Mouse (Mus musculus): ENCODE measurements around the gene Atad3a. TPM values are rescaled to one million over a fixed set of nuclear protein-coding genes. Genes with fewer than 3 reads are reported as not detected.
A peak's percentile ranks its signal among the peaks of the same experiment; 100 is the strongest.

Gene Atad3a
- total RNA-seq, 2 experiments from 2014 or later: 14.1 to 17.8 TPM

DNA sequence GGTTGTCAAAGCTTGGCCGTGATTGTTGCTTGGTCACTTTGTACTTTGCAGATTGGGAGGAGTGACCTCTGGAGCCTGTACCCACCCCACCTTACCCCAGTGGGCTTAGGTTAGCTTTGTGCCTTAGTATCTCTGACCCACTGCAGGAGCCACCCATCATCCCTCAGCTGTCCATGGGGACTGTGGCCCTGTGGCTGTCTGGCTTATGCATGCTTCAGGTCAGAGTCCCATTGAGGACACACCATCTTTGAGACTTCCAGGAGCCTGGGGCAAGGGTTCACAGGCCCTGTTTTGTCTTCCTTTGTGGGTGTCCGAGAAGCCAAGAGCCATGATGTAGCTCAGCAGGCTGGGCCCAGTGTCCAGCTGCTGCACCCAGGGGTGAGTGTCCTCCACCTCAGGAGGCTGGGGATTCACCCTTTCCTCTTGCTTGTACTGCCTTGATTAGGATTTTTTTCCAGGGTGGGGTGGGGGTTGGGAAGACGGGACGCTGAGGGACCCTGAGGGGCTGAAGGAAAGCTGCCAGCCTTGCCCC is 65.3 kb downstream of the Atad3a start:
- ATAC-seq (ENCODE audit: poor library complexity, severe bottlenecking): no peak

- peak; percentile 85 for ATAC-seq (ENCODE audit: poor library complexity, severe bottlenecking)
Measured at GRCm38 (mm10) chr4:155694482-155695401, 66.2 kb downstream of the Atad3a start.

GRCm38 (mm10) chr4:155694111-155694481 is 66.8 kb downstream of the Atad3a start, which contains the start of gene Fndc10:
Gene Fndc10, plus strand, starts transcription at chr4:155694342.
- ATAC-seq (ENCODE audit: poor library complexity, severe bottlenecking): peak; percentile 52

DNA sequence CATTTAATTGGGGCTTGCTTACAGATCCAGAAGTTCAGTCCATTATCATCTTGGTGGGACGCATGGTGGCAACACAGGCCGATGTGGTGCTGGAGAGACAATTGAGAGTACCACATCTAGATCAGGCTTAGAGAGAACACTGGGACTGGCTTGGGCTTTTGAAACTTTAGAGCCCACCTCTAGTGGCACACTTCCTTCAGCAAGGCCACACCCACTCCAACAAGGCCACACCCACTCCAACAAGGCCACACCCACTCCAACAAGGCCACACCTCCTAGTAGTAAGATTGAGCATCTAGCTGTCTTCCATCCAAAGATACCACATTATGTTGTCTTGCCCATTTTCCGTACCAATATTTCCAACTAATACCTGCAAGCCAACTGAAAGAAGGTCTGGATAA is 68.5 kb downstream of the Atad3a start:
- ATAC-seq (ENCODE audit: poor library complexity, severe bottlenecking): no peak

Other genes starting within 250 kb of the Atad3a start
- 205 and 220 TPM in 2 replicates for gene Nadk, start 198.7 kb downstream of the Atad3a start, total RNA-seq (2015)
- 180 and 208 TPM in 2 replicates for gene Nadk, start 198.7 kb downstream of the Atad3a start, total RNA-seq (2017)
- gene Slc35e2, start 159.7 kb downstream of the Atad3a start, total RNA-seq (2015): 10.1 and 18.8 TPM in 2 replicates
- 8.7 and 12.8 TPM in 2 replicates for gene Slc35e2, start 159.7 kb downstream of the Atad3a start, total RNA-seq (2017)
- gene Cdk11b, start 136.2 kb downstream of the Atad3a start, total RNA-seq (2015): 43.2 and 57.8 TPM in 2 replicates
- 48.1 and 81.5 TPM in 2 replicates for gene Cdk11b, start 136.2 kb downstream of the Atad3a start, total RNA-seq (2017)
- not detected in 2 replicates for gene Gm10563, start 115.7 kb downstream of the Atad3a start, total RNA-seq (2015)
- gene Gm10563, start 115.7 kb downstream of the Atad3a start, total RNA-seq (2017): not detected in 2 replicates
- gene Mmp23, start 107.7 kb downstream of the Atad3a start, total RNA-seq (2015): 0.18 and 0.20 TPM in 2 replicates
- 0.22 and 0.94 TPM in 2 replicates for gene Mmp23, start 107.7 kb downstream of the Atad3a start, total RNA-seq (2017)
- 5.9 and 6.4 TPM in 2 replicates for gene Mib2, start 91.9 kb downstream of the Atad3a start, total RNA-seq (2015)
- 23.5 and 29.0 TPM in 2 replicates for gene Mib2, start 91.9 kb downstream of the Atad3a start, total RNA-seq (2017)
- gene Fndc10, start 66.8 kb downstream of the Atad3a start, total RNA-seq (2015): 0.55 and 0.71 TPM in 2 replicates
- 0.26 and 0.45 TPM in 2 replicates for gene Fndc10, start 66.8 kb downstream of the Atad3a start, total RNA-seq (2017)
- 130 and 132 TPM in 2 replicates for gene Ssu72, start 56.3 kb downstream of the Atad3a start, total RNA-seq (2015)
- gene Ssu72, start 56.3 kb downstream of the Atad3a start, total RNA-seq (2017): 125 and 133 TPM in 2 replicates
- gene Tmem240, start 26.3 kb downstream of the Atad3a start, total RNA-seq (2015): 0.09 and 0.30 TPM in 2 replicates
- gene Tmem240, start 26.3 kb downstream of the Atad3a start, total RNA-seq (2017): 0.18 TPM in 1 of 2 replicates, not detected in the other
- not detected in 2 replicates for gene Vwa1, start 13.6 kb upstream of the Atad3a start, total RNA-seq (2015)
- 0.20 TPM in 1 of 2 replicates, not detected in the other for gene Vwa1, start 13.6 kb upstream of the Atad3a start, total RNA-seq (2017)
- 0.07 TPM in 1 of 2 replicates, not detected in the other for gene Tmem88b, start 24.8 kb upstream of the Atad3a start, total RNA-seq (2015)
- not detected in 2 replicates for gene Tmem88b, start 24.8 kb upstream of the Atad3a start, total RNA-seq (2017)
- gene Ankrd65, start 29.3 kb upstream of the Atad3a start, total RNA-seq (2015): not detected in 2 replicates
- gene Ankrd65, start 29.3 kb upstream of the Atad3a start, total RNA-seq (2017): not detected in 2 replicates
- 131 and 139 TPM in 2 replicates for gene Mrpl20, start 41.8 kb upstream of the Atad3a start, total RNA-seq (2015)
- 49.5 and 50.2 TPM in 2 replicates for gene Mrpl20, start 41.8 kb upstream of the Atad3a start, total RNA-seq (2017)
- 65.8 and 69.8 TPM in 2 replicates for gene Ccnl2, start 51.4 kb upstream of the Atad3a start, total RNA-seq (2015)
- gene Ccnl2, start 51.4 kb upstream of the Atad3a start, total RNA-seq (2017): 93.7 and 95.6 TPM in 2 replicates
- 99.7 and 101 TPM in 2 replicates for gene Aurkaip1, start 70.2 kb upstream of the Atad3a start, total RNA-seq (2015)
- gene Aurkaip1, start 70.2 kb upstream of the Atad3a start, total RNA-seq (2017): 131 and 143 TPM in 2 replicates
- not detected in 2 replicates for gene Mxra8, start 78.6 kb upstream of the Atad3a start, total RNA-seq (2015)
- 1.2 TPM in 2 replicates for gene Mxra8, start 78.6 kb upstream of the Atad3a start, total RNA-seq (2017)
- 9.8 and 10.8 TPM in 2 replicates for gene Dvl1, start 86.3 kb upstream of the Atad3a start, total RNA-seq (2015)
- gene Dvl1, start 86.3 kb upstream of the Atad3a start, total RNA-seq (2017): 10.5 and 11.3 TPM in 2 replicates
- 0.93 and 1.4 TPM in 2 replicates for gene Tas1r3, start 102.3 kb upstream of the Atad3a start, total RNA-seq (2015)
- 0.66 and 1.1 TPM in 2 replicates for gene Tas1r3, start 102.3 kb upstream of the Atad3a start, total RNA-seq (2017)
- gene Cptp, start 108.3 kb upstream of the Atad3a start, total RNA-seq (2015): 9.1 and 11.7 TPM in 2 replicates
- 8.8 and 14.1 TPM in 2 replicates for gene Cptp, start 108.3 kb upstream of the Atad3a start, total RNA-seq (2017)
- gene Ints11, start 108.5 kb upstream of the Atad3a start, total RNA-seq (2015): 35.0 and 40.9 TPM in 2 replicates
- gene Ints11, start 108.5 kb upstream of the Atad3a start, total RNA-seq (2017): 22.0 and 23.0 TPM in 2 replicates
- 11.4 and 14.1 TPM in 2 replicates for gene Pusl1, start 130.7 kb upstream of the Atad3a start, total RNA-seq (2015)
- gene Pusl1, start 130.7 kb upstream of the Atad3a start, total RNA-seq (2017): 8.9 and 11.5 TPM in 2 replicates
- gene Acap3, start 130.7 kb upstream of the Atad3a start, total RNA-seq (2015): 19.4 and 22.3 TPM in 2 replicates
- 18.0 and 23.7 TPM in 2 replicates for gene Acap3, start 130.7 kb upstream of the Atad3a start, total RNA-seq (2017)
- 65.3 and 67.7 TPM in 2 replicates for gene Ube2j2, start 182.7 kb upstream of the Atad3a start, total RNA-seq (2015)
- 91.4 and 101 TPM in 2 replicates for gene Ube2j2, start 182.7 kb upstream of the Atad3a start, total RNA-seq (2017)
- 30.3 and 40.1 TPM in 2 replicates for gene C1qtnf12, start 201.2 kb upstream of the Atad3a start, total RNA-seq (2015)
- gene C1qtnf12, start 201.2 kb upstream of the Atad3a start, total RNA-seq (2017): 9.4 and 14.6 TPM in 2 replicates
- 3.5 and 3.6 TPM in 2 replicates for gene B3galt6, start 231.6 kb upstream of the Atad3a start, total RNA-seq (2015)
- gene B3galt6, start 231.6 kb upstream of the Atad3a start, total RNA-seq (2017): 3.5 and 4.0 TPM in 2 replicates
- 43.6 and 57.5 TPM in 2 replicates for gene Sdf4, start 231.8 kb upstream of the Atad3a start, total RNA-seq (2015)
- 216 and 221 TPM in 2 replicates for gene Sdf4, start 231.8 kb upstream of the Atad3a start, total RNA-seq (2017)